Mouse (Mus musculus) heart, adult 2 months (tissue): ENCODE results near the gene Ccnyl1.

Source experiments
- CTCF ChIP-seq: fragments of 200-600 bp; IDR thresholded peaks from 2 replicates; pipeline ENCODE4 v1.8.1; 2022; ENCODE audit warnings: antibody characterized with exemption, mild to moderate bottlenecking, moderate library complexity
- EP300 ChIP-seq: fragments of 200-500 bp; IDR thresholded peaks from 2 replicates; pipeline ENCODE4 v1.6.1; 2011; ENCODE audit warnings: low read depth, low read length, control low read depth; ENCODE audit not compliant: insufficient read depth
- POLR2A ChIP-seq: fragments of 200-500 bp; IDR thresholded peaks from 2 replicates; pipeline ENCODE4 v1.6.1; 2011; ENCODE audit warnings: mild to moderate bottlenecking, low read depth, low read length, control low read depth; ENCODE audit not compliant: insufficient read depth

DNA sequence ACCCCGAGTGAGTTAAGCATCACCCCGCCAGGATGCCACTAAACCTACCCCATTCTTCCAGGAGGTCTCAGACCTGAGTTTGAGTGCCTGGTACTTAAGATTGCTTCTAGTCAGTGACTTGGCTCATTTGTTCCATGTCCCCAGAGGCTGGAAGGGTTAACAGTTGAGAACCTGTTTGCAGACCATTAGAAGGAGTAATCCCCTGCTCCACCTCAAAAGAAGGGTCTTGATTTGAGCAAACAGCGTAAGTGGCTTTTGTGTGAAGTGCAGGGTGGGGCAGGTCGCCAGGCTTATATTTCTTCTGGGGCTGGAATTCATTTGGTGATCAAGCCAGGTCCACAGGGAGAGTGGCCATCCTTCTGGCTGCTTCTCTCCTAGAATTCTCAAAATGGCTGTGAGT lies 83.0 kb downstream of the Ccnyl1 start:
- TF ChIP-seq CTCF: no peak
- TF ChIP-seq POLR2A: no peak
- no peak for TF ChIP-seq EP300
